Mouse (Mus musculus) myocyte (in vitro differentiated cells): ENCODE results near the gene Cacna2d4. TPM values are rescaled to one million over a fixed set of nuclear protein-coding genes. Genes with fewer than 3 reads are reported as not detected.

ENCODE experiments used
- H3K27me3 ChIP-seq: one replicate; pipeline ENCODE4 v1.6.1; 2011; ENCODE audit not compliant: control insufficient read depth, insufficient read depth, insufficient read length
- H3K36me3 ChIP-seq: one replicate; pipeline ENCODE4 v1.6.1; 2011; ENCODE audit not compliant: control insufficient read depth, insufficient read depth
- H3K4me2 ChIP-seq: one replicate; pipeline ENCODE4 v1.6.1; 2011; ENCODE audit warnings: low read depth, control low read depth
- H3K4me3 ChIP-seq: one replicate; pipeline ENCODE4 v1.5.1; 2011; ENCODE audit warnings: mild to moderate bottlenecking, control low read depth, moderate library complexity
- H3K79me2 ChIP-seq: one replicate; pipeline ENCODE4 v1.6.1; 2011; ENCODE audit not compliant: control insufficient read depth, insufficient read depth
- H3ac ChIP-seq: one replicate; pipeline ENCODE4 v1.6.1; 2011; ENCODE audit not compliant: control insufficient read depth, insufficient read length
- CEBPB ChIP-seq: IDR thresholded peaks from 2 replicates; pipeline ENCODE4 v1.6.1; 2011; ENCODE audit warnings: mild to moderate bottlenecking, moderate library complexity; ENCODE audit not compliant: poor library complexity, insufficient read depth, severe bottlenecking
- E2F4 ChIP-seq: IDR thresholded peaks from one replicate; pipeline ENCODE4 v1.6.1; 2011; ENCODE audit warnings: mild to moderate bottlenecking, control low read depth, moderate library complexity; ENCODE audit not compliant: insufficient read depth
- MAX ChIP-seq: IDR thresholded peaks from one replicate; pipeline ENCODE4 v1.6.1; 2011; ENCODE audit warnings: low read depth, mild to moderate bottlenecking, control low read depth
- MYOD1 ChIP-seq, 3 experiments: IDR thresholded peaks; one replicate each; pipeline ENCODE4 v1.6.1; 2011; ENCODE audit warnings: control low read depth in 2 of 3, low read depth in 2 of 3, mild to moderate bottlenecking in 2 of 3, moderate library complexity in 1 of 3; ENCODE audit not compliant: insufficient read length in 2 of 3, control insufficient read depth in 1 of 3
- MYOG ChIP-seq, 3 experiments: IDR thresholded peaks; one replicate each; pipeline ENCODE4 v1.6.1; 2011; ENCODE audit warnings: control low read depth in 2 of 3, low read depth in 2 of 3, mild to moderate bottlenecking in 2 of 3; ENCODE audit not compliant: insufficient read length in 2 of 3, control insufficient read depth in 1 of 3, insufficient read depth in 1 of 3
- POLR2A ChIP-seq: IDR thresholded peaks from one replicate; pipeline ENCODE4 v1.6.1; 2011; ENCODE audit warnings: low read depth, mild to moderate bottlenecking, control low read depth, moderate library complexity; ENCODE audit not compliant: insufficient read length
- POLR2AphosphoS2 ChIP-seq: IDR thresholded peaks from one replicate; pipeline ENCODE4 v1.6.1; 2011; ENCODE audit warnings: low read depth, control low read depth; ENCODE audit not compliant: insufficient read length
- REST ChIP-seq: IDR thresholded peaks from one replicate; pipeline ENCODE4 v1.6.1; 2011; ENCODE audit warnings: mild to moderate bottlenecking, control low read depth, moderate library complexity; ENCODE audit not compliant: insufficient read depth, insufficient read length
- SRF ChIP-seq: IDR thresholded peaks from one replicate; pipeline ENCODE4 v1.6.1; 2011; ENCODE audit warnings: low read depth; ENCODE audit not compliant: control insufficient read depth, insufficient read length
- TCF12 ChIP-seq: IDR thresholded peaks from one replicate; pipeline ENCODE4 v1.6.1; 2011; ENCODE audit warnings: mild to moderate bottlenecking, control low read depth; ENCODE audit not compliant: poor library complexity, insufficient read depth, severe bottlenecking
- TCF3 ChIP-seq: IDR thresholded peaks from one replicate; pipeline ENCODE4 v1.6.1; 2011; ENCODE audit warnings: low read depth, control low read depth; ENCODE audit not compliant: insufficient read length
- USF1 ChIP-seq: IDR thresholded peaks from one replicate; pipeline ENCODE4 v1.6.1; 2011; ENCODE audit warnings: low read depth, mild to moderate bottlenecking, control low read depth, moderate library complexity
- polyA plus RNA-seq: library from polyadenylated mRNA; unstranded; fragments of >200 nt; fragmentation: generic; extraction: Trizol; gene quantifications from one replicate; pipeline ENCODE4 v1.2.1, GENCODE M21; 2012; ENCODE audit warnings: missing spikeins

Cacna2d4 gene
- not detected for polyA plus RNA-seq

GRCm38 (mm10) chr6:119236241-119236640, at the start of gene Cacna2d4:
TSS of gene Cacna2d4 (plus strand) at chr6:119236526.
- peaks cover 26% of the 10 kb centered on the region for H3K27me3 ChIP-seq
- no peak within 1 kb of the TSS for H3K4me2 ChIP-seq
- H3K79me2 ChIP-seq = no peaks in the 10 kb centered on the region
- TF ChIP-seq REST = no peak
- TF ChIP-seq MYOD1 (IDR thresholded peaks at IDR 0.05; ENCODE audit: control insufficient read depth in 1 of 3, insufficient read length in 2 of 3, low read depth in 2 of 3) = no peak
- no peak for TF ChIP-seq USF1
- no peak for TF ChIP-seq POLR2AphosphoS2
- no peak for TF ChIP-seq POLR2A
- TF ChIP-seq CEBPB = no peak
- no peak for TF ChIP-seq SRF
- TF ChIP-seq MYOG (IDR thresholded peaks at IDR 0.05; ENCODE audit: control insufficient read depth in 1 of 3, insufficient read depth in 1 of 3, insufficient read length in 2 of 3, low read depth in 2 of 3) = no peak
- no peak for TF ChIP-seq MAX
- no peak for TF ChIP-seq E2F4
- no peak for TF ChIP-seq TCF3
- no peak for TF ChIP-seq TCF12
- H3K4me3 ChIP-seq = no peak within 1 kb of the TSS
- H3ac ChIP-seq = no peak within 1 kb of the TSS
- no peaks in the 10 kb centered on the region for H3K36me3 ChIP-seq

GRCm38 (mm10) chr6:119186658-119187057, 49.7 kb upstream of the Cacna2d4 start:
- no peaks in the 10 kb centered on the region for H3K36me3 ChIP-seq
- no peaks in the 10 kb centered on the region for H3K79me2 ChIP-seq
- H3K4me3 ChIP-seq = no peak overlapping the region
- no peak for TF ChIP-seq MYOD1 (IDR thresholded peaks at IDR 0.05; ENCODE audit: control insufficient read depth in 1 of 3, insufficient read length in 2 of 3, low read depth in 2 of 3)
- no peak for TF ChIP-seq POLR2A
- TF ChIP-seq TCF3 = no peak
- no peak for TF ChIP-seq TCF12
- no peak for TF ChIP-seq SRF
- TF ChIP-seq E2F4 = no peak
- TF ChIP-seq MYOG (IDR thresholded peaks at IDR 0.05; ENCODE audit: control insufficient read depth in 1 of 3, insufficient read depth in 1 of 3, insufficient read length in 2 of 3, low read depth in 2 of 3) = no peak
- TF ChIP-seq CEBPB = no peak
- TF ChIP-seq USF1 = no peak
- no peak for TF ChIP-seq MAX
- no peak for TF ChIP-seq REST
- no peak for TF ChIP-seq POLR2AphosphoS2
- H3ac ChIP-seq = no peak overlapping the region
- H3K4me2 ChIP-seq = no peak overlapping the region
- H3K27me3 ChIP-seq = no peaks in the 10 kb centered on the region

GRCm38 (mm10) chr6:119187631-119188030, 48.7 kb upstream of the Cacna2d4 start:
- Histone ChIP-seq H3ac (no peak overlapping the region), H3K4me3 (no peak overlapping the region), H3K36me3 (no peaks in the 10 kb centered on the region), H3K79me2 (no peaks in the 10 kb centered on the region), H3K27me3 (no peaks in the 10 kb centered on the region), H3K4me2 (no peak overlapping the region)
- TF ChIP-seq USF1 (no peak), MYOG (IDR thresholded peaks at IDR 0.05; ENCODE audit: control insufficient read depth in 1 of 3, insufficient read depth in 1 of 3, insufficient read length in 2 of 3, low read depth in 2 of 3) (no peak), POLR2AphosphoS2 (no peak), TCF12 (no peak), MYOD1 (IDR thresholded peaks at IDR 0.05; ENCODE audit: control insufficient read depth in 1 of 3, insufficient read length in 2 of 3, low read depth in 2 of 3) (no peak), REST (no peak), CEBPB (no peak), TCF3 (no peak), MAX (no peak), E2F4 (no peak), SRF (no peak), POLR2A (no peak)

- no peak overlapping the region for H3ac ChIP-seq
- TF ChIP-seq CEBPB = no peak
- H3K27me3 ChIP-seq = no peaks in the 10 kb centered on the region
- no peak overlapping the region for H3K4me3 ChIP-seq
- H3K4me2 ChIP-seq = no peak overlapping the region
- no peaks in the 10 kb centered on the region for H3K79me2 ChIP-seq
- H3K36me3 ChIP-seq = no peaks in the 10 kb centered on the region
Observed at GRCm38 (mm10) chr6:119191478-119191877, 44.8 kb upstream of the Cacna2d4 start.

GRCm38 (mm10) chr6:119193571-119194154, 42.7 kb upstream of the Cacna2d4 start:
- no peak overlapping the region for H3K4me3 ChIP-seq
- H3K4me2 ChIP-seq = no peak overlapping the region

More at GRCm38 (mm10) chr6:119193571-119194154, 42.7 kb upstream of the Cacna2d4 start:
- Histone ChIP-seq H3ac (no peak overlapping the region), H3K36me3 (no peaks in the 10 kb centered on the region), H3K27me3 (no peaks in the 10 kb centered on the region), H3K79me2 (no peaks in the 10 kb centered on the region)
- TF ChIP-seq CEBPB = no peak
- no peak for TF ChIP-seq TCF12
- no peak for TF ChIP-seq USF1
- TF ChIP-seq MAX = no peak
- TF ChIP-seq REST = no peak
- no peak for TF ChIP-seq MYOG (IDR thresholded peaks at IDR 0.05; ENCODE audit: control insufficient read depth in 1 of 3, insufficient read depth in 1 of 3, insufficient read length in 2 of 3, low read depth in 2 of 3)
